Mouse (Mus musculus) thymus, postnatal 14 days (tissue): ENCODE data around the gene Rbm8a.
"Not testable (repeated sequence)": the region's sequence is repeated elsewhere in the genome, so short reads cannot be mapped to it uniquely, and the experiment has no call there.

Source experiments
- DNase-seq: peaks from one replicate; pipeline ENCODE4 v3.0.0; 2021

Gene Rbm8a

GRCm38 (mm10) chr3:96606007-96606406 lies 23.7 kb upstream of the Rbm8a start:
- DNase-seq: not testable (repeated sequence)

GRCm38 (mm10) chr3:96606618-96607017 lies 23.1 kb upstream of the Rbm8a start:
- no peak for DNase-seq

DNA sequence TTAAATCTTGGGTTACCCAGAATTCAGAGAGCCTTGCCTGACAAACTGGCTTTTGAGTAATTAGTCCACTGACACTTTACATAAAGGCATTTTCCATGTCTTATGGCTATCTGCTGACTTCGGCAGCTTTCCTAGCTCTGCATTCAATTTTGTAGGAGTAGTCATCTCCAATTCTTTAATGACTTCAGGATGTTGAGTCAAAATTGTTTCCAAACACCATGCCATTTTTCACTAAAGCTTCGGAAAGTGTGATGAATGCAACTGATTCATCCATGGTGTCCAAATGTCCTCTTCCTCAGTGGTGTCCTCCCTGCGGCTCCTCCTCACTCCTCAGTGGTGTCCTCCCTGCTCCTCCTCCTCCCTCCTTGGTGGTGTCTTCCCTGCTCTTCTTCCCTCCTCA lies 11.8 kb upstream of the Rbm8a start:
- no peak for DNase-seq

DNA sequence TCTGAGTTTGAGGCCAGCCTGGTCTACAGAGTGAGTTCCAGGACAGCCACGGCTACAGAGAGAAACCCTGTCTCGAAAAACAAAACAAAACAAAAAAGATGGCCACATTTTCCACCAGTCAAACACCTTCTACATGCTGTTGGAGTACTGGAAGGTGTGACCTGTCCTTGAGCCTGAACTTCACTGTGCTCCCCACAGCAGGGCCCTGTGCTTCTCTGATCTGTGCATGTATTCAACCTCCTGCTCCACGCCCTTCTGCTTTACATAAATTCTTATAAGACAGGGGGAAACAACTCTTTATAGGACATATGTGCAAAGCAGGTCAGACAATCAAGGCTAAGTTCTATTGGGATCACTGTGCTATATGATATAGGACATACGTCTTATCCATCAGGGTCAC lies 6.5 kb upstream of the Rbm8a start:
- no peak for DNase-seq

DNA sequence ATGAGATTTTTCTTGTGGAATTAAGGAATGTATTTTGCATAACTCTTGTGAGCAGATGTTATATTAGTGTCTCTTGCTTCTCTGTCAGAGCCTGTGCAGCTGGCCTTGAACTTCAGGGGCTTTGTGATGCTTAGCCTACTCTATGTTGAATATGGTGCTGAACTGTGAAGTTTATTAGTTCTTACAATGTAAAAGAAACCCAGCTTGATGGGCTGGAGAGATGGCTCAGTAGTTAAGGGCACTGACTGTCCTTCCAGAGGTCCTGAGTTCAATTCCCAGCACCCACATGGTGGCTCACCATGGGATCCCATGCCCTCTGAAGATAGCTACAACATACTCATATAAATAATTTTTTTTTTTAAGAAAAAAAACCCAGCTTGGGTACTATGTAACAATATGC lies 2.3 kb downstream of the Rbm8a start:
- DNase-seq: no peak

DNA sequence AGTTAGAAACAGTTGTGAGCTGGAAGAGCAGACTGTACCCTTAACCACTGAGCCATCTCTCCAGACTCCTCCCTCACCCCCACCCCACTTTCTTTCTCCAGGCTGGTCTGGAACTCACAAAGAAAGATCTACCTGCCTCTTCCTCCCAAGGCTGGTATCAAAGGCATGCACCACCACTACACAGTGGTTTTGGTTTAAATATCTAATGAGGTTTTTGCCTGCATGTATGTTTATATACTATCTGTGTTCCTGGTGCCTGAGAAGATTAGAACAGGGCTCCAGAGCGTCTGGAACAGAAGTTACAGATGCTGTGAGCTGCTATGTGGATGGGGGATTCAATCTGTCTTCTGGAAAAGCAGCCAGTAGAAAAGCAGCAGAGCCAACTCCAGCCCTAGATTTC lies 4.3 kb downstream of the Rbm8a start:
- DNase-seq: no peak

- peak; percentile 85 for DNase-seq
Measured at GRCm38 (mm10) chr3:96634928-96635879, 5.5 kb downstream of the Rbm8a start, which contains the start of the genes Pex11b and Gm42957. Gene Pex11b, plus strand, starts transcription at chr3:96635376. Gene Gm42957, plus strand, starts transcription at chr3:96635474.

DNA sequence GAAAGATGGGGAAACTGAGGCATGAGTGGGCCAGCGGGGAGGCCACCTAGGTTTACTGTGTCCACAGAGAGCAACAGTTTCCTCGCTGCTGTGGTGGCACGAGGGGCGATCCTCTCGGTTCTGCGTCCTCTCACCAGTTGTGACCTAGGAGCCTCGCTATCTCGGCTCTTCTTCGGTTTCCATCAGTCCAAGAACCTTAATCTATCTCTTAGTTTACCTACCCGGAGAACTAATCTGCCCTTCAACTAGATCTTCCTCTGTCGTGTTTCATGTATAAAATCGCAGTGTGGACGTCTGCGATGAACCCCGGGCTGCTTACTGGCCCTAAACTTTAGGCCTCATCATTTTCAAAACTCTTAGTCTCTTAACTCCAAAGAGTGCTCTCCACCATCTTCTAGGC lies 6.2 kb downstream of the Rbm8a start:
- DNase-seq: no peak

GRCm38 (mm10) chr3:96636448-96636847 lies 6.7 kb downstream of the Rbm8a start:
- peak; percentile 16 for DNase-seq

DNA sequence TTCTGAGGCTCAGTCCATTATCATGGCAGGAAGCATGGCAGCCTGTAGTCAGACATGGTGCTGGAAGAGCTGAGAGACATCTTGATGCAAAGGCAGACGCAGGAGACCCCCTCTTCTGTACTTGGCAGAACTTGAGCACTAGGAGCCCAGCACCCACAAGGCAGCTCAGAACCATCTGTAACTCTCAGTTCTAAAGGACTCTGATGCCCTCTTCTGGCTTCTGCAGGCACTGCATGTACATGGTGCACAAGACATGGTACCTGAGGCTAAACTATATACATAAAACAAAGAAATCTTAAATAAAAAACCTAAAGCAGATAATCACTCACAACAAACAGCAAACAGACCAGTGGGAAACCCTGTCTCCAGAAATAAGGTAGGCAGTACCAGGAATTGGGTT lies 9.5 kb downstream of the Rbm8a start:
- peak; percentile 81 for DNase-seq

DNA sequence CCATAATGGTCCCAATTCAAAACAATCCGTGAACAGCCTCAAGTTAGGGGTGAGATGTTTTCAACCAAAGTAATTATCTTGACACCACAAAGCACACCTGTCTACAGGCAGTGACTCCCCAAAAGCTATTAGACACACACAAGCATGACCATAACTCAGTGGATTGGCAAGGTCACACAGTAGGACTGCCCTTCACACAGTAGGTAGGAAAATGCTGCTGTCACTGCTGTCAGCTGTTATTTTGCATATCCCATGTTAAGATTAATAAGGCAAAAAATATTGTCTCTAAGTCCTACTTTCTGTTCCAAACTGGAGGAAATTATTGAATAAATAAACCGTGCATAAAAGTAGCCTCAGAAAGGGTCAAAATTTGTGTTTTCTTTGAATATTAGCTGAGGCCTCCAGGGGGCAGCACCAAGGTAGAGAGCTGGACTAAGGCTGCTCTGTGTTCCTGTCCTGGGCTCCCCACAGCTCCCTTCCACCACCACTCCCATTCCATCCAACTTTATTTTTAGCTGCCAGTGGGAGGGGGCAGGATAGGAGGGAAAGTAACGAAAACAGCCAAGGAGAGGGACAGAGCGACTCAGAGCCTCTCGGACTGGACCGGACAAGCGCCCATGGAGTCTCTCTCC lies 15.4 kb downstream of the Rbm8a start, which contains the start of gene Itga10:
TSS of gene Itga10 (plus strand) at position 567 of the 632 bp plus-strand sequence.
- peak; percentile 18 for DNase-seq

DNA sequence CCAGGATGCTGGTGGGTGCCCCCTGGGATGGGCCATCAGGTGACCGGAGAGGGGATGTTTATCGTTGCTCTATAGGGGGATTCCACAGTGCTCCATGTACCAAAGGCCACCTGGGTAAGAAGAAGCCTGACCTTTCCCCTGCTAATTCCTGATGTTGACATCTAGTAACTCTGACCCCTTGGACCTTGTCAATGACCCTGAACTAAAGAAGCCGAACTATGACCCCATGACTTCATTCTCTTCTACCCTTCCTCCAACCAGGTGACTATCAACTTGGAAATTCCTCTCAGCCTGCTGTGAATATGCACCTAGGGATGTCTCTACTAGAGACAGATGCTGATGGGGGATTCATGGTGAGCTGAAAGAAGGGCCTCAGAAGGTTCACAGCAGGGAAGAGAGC lies 17.6 kb downstream of the Rbm8a start:
- DNase-seq: no peak

- DNase-seq: no peak
Measured at GRCm38 (mm10) chr3:96660901-96661300, 31.2 kb downstream of the Rbm8a start.

- no peak for DNase-seq
Measured at GRCm38 (mm10) chr3:96662731-96663316, 33.1 kb downstream of the Rbm8a start.

DNA sequence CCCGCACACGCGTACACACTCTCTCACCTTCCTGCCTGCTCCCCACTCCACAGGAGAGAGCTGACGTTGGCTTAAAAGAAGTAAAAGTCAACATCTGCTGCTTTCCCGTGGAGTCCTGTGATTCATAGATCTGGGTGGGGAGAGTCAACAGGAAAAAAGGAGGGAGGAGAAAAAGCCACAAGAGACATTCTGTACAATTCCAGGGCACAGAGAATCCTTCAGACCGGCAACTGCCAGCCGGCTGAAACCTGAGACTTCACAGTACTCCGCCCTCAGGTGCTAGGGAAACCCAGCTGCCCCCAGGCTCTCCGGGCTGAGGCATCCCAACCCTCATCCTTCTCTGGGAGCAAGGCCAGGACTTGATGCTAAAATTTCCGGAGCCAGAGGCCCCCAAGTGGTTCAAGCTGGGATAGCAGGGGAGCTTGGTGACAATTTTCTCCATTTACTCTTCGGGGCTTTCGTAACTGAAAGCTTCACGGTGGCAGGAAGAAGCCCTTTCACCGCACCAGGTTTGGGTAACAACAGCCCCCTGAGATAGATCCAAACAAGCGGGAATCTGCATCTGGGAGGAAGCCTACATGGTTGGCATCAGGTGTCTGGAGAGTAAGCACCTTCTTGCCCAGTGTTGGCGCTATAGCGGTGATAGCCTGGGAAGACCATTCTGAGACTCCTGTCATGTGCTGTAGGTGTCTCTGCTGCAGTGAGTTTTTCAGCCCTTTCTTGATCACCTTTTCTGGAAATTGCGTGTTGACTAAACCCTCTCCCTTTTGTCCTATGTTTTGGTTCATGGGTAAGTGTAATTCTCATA lies 33.9 kb downstream of the Rbm8a start:
- DNase-seq: peak; percentile 72

- not testable (repeated sequence) for DNase-seq
Measured at GRCm38 (mm10) chr3:96665732-96666363, 36.1 kb downstream of the Rbm8a start.

DNA sequence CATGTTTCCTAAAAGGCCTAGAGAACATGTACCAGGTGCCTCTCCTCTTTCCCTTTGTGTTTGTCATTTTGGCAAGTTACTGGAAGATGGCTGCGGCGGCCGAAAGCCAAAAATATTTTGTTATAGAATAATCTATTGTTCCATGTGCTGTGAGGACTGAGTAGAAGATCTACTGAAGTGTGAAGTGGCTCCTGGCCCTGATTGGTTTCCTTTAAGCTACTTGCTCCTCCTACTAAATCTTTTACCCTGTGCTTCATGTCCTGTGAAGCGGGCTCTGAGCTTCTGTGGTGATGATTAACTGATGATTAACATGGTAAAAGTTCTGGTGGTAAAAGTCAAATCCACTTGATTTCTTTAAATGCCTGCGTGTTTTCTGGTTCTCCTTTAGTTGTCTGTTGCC lies 37.2 kb downstream of the Rbm8a start:
- DNase-seq: no peak

- DNase-seq: peak; percentile 43
Measured at GRCm38 (mm10) chr3:96667316-96667715, 37.6 kb downstream of the Rbm8a start.

DNA sequence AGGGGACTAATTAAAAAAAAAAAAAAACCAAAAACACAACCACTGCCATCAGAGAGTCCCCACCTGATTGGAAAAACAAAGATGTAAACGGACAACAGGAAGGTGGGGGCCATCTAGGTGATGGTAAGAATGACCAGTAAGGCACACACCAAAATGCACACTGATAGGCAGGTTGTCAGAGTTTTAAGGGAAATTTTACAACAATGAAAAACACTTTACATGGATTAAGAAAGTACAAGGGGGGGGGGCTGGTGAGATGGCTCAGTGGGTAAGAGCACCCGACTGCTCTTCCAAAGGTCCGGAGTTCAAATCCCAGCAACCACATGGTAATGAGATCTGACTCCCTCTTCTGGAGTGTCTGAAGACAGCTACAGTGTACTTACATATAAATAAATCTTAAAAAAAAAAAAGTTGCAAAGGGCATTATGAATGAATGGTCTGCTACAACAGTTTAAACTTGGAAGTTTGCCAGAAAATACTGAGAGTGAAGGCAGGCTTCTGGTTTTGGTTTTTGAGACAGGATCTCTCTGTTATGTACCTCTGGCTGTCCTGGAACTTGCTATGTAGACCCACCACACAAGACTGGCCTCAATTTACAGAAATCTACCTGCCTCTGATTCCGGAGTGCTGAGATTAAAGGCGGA lies 38.8 kb downstream of the Rbm8a start:
- DNase-seq: no peak

DNA sequence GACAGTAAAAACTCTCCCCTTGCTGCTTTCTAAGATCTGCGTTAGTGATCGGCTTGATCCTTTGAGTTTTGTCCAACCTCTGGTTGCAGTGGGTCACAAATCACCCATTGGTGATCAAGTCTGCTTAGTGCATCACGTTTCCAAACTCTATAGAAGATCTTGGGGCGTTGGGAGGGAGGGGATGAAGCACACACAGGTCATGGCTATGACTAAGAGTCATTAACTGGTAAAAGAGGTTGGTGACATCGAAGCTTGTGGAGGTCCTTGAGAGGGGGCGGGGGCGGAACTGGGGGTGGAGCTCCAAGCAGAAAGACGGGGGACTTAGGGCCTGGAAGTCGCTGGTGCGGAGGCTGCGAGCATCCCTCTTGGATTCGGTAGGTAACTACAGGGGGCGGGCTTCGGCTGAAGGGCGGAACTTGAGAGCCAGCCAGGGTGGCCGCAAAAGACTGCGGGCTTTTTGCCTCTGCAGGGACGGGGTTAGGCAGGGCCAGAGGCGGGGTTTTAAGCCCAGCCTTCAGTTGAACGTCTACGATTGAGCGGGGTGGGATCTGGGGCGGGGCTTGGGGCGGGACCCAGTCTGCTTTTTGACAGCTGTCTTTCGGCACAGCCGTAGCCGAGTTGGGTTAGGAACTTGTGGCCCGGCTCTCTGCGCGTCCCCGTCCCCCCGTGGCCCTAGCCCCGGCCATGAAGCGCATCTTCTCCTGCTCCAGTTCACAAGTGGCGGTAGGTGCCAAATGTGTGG lies 40.2 kb downstream of the Rbm8a start, which contains the start of gene Ankrd35:
TSS of gene Ankrd35 (plus strand) at position 405 of the 742 bp plus-strand sequence.
- peak; percentile 83 for DNase-seq

DNA sequence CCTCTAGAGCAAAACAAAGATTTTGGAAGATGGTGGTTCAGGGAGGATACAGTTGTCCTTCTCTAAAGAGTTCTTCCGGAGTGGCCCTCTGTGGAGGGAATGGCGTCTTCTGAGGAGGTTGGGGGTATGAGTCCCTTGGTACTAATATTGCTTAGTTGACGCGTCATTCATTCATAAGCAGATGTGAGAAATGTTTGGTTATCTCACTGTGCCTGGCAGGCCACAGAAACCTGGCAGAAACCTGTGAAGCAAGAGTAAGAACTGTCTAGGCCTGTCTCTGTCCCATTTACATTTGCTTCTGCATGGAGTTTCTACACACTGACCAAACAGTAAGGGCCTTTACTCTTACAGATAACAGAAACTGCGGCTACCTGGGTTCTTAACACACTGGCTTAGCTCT lies 41.8 kb downstream of the Rbm8a start:
- no peak for DNase-seq
